Mouse (Mus musculus): Measurements from ENCODE around the gene Suclg2. TPM values are rescaled to one million over a fixed set of nuclear protein-coding genes. Genes with fewer than 3 reads are reported as not detected.

Suclg2 gene
- polyA plus RNA-seq, 1 experiment from 2014 or later = 56.5 TPM

DNA sequence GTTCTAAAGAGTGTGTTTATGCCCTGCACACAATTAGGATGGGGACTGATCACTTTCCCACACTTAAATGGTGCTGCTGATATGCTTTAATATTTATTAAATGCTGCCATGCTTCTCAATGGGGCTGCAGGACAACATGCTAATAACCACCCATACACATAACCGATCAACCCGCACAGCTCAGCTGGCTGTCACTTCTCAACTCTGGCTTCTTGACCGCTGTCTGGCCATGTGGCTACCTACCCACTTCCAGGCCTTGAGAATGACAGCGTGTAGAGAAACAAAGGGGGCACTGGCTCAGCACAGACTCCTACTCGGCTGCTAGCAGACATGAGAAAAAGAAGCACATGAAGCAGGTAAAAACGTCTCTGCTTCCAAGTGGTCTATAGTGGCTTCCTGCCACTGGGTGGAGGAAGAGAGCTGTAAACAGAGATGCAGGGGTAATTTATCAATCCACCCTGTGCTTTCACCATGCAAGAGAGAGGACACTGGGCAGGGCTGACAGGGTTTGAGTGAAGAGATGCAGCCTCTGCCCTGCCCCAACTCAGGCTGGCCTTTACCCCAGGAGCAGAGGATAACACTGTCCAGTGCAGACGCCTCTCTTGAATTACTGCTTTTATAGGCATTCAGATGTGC is 234.3 kb downstream of the Suclg2 start:
- Histone ChIP-seq H3K4me3 (ENCODE audit: low read depth, low read length) (no peak overlapping the region), H3K27ac (replicated peaks; ENCODE audit: low read depth, low read length) (no peak overlapping the region), H3K4me1 (ENCODE audit: control insufficient read depth, insufficient read depth, low read length) (peaks cover 2% of the 10 kb centered on the region; the same call in 1 of the 2 replicates), H3K4me2 (ENCODE audit: low read depth, severe bottlenecking) (no peak overlapping the region), H3K27me3 (ENCODE audit: control insufficient read depth, insufficient read depth, low read length) (no peaks in the 10 kb centered on the region), H3K9ac (ENCODE audit: low read length) (no peak overlapping the region), H3K36me3 (ENCODE audit: control insufficient read depth, insufficient read depth, low read length) (no peaks in the 10 kb centered on the region), H3K9me3 (ENCODE audit: control insufficient read depth, low read length) (no peaks in the 10 kb centered on the region; the same call in 1 of the 2 replicates)
- peak; percentile 63 for DNase-seq (ENCODE audit: low spot score)
- 62% methylated on average over 7 of the region's 7 CpGs for WGBS
- no peak for ATAC-seq (ENCODE audit: insufficient number of reproducible peaks, low FRiP score, low TSS enrichment, low read depth)

DNA sequence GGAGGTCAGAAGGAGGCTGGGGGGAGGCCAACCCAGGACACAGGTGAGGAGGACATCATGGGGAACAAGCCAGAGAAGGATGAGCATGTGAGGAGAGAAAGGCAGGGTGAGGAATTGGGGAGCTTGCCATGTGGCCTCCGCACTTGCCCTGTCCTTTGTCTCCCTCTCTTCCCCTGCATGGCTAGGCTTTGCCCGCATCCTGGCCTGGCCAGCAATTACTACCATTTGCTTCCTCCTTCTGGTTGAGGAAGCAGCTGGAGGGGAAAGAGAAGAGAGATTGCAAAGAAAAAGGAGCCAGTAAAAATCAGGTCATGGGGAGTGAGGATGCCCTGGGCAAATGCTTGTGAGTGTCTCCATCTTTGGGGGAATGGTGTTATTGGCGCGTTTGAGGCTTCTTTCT is 234.9 kb downstream of the Suclg2 start:
- WGBS = 92% methylated on average over 4 of the region's 4 CpGs
- no peaks in the 10 kb centered on the region for H3K36me3 ChIP-seq (ENCODE audit: control insufficient read depth, insufficient read depth, low read length)
- no peak for DNase-seq (ENCODE audit: low spot score)

DNA sequence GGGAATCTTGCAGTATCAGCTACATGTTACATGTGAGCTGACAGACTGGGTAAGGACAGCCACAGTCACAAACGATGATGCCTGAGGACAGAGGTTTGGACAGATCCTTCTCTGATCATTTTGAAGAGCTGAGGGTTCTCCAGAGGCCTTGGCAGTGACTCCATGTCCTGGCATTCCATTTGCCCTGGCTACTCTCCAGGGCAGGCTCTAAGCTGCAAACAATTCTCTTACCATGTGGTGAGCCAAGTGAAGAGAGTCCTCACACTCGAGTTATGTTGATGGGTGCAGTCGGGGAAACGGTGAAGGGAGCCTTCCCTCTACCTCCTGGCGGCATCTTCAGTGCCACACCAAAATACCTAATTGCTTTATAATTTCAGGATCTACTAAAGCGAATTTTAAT is 235.5 kb downstream of the Suclg2 start:
- H3K9me3 ChIP-seq (ENCODE audit: control insufficient read depth, low read length) = no peaks in the 10 kb centered on the region; the same call in 1 of the 2 replicates
- 91% methylated on average over 6 of the region's 6 CpGs for WGBS

More for the DNA sequence above, 234.9 kb downstream of the Suclg2 start:
- no peak overlapping the region for H3K9ac ChIP-seq (ENCODE audit: low read length)
- H3K4me2 ChIP-seq (ENCODE audit: low read depth, severe bottlenecking) = no peak overlapping the region
- no peaks in the 10 kb centered on the region; the same call in 1 of the 2 replicates for H3K9me3 ChIP-seq (ENCODE audit: control insufficient read depth, low read length)
- ATAC-seq (ENCODE audit: insufficient number of reproducible peaks, low FRiP score, low TSS enrichment, low read depth) = no peak
- peaks cover 2% of the 10 kb centered on the region; the same call in 1 of the 2 replicates for H3K4me1 ChIP-seq (ENCODE audit: control insufficient read depth, insufficient read depth, low read length)
- no peaks in the 10 kb centered on the region for H3K27me3 ChIP-seq (ENCODE audit: control insufficient read depth, insufficient read depth, low read length)
- H3K27ac ChIP-seq (replicated peaks; ENCODE audit: low read depth, low read length) = no peak overlapping the region
- no peak overlapping the region for H3K4me3 ChIP-seq (ENCODE audit: low read depth, low read length)

DNA sequence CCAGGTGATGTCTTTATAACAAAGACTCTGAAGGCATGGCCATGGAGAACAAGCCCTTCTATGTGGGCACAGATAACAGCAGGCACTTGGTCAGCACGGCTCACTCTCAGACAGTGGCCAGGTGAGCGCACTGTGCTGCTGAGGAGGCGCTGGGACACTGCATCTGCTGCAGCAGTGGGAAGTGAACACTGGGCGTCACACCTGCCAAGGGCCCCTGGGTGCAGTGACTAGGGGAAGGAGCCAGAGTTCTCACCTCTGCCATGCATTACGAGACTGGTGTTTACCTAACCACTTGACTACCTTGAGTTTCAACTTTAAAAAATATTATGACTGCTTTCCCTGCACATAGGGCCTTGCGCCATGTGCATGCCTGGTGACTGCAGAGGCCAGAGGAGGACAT is 238.8 kb downstream of the Suclg2 start:
- ATAC-seq (ENCODE audit: insufficient number of reproducible peaks, low FRiP score, low TSS enrichment, low read depth) (no peak), DNase-seq (ENCODE audit: low spot score) (no peak)
- no peak overlapping the region for H3K4me2 ChIP-seq (ENCODE audit: low read depth, severe bottlenecking)
- H3K9me3 ChIP-seq (ENCODE audit: control insufficient read depth, low read length) = no peaks in the 10 kb centered on the region; the same call in 1 of the 2 replicates
- WGBS = 96% methylated on average over 6 of the region's 6 CpGs
- H3K4me3 ChIP-seq (ENCODE audit: low read depth, low read length) = no peak overlapping the region
- no peak overlapping the region for H3K9ac ChIP-seq (ENCODE audit: low read length)
- H3K36me3 ChIP-seq (ENCODE audit: control insufficient read depth, insufficient read depth, low read length) = no peaks in the 10 kb centered on the region
- no peaks in the 10 kb centered on the region for H3K27me3 ChIP-seq (ENCODE audit: control insufficient read depth, insufficient read depth, low read length)
- H3K4me1 ChIP-seq (ENCODE audit: control insufficient read depth, insufficient read depth, low read length) = peaks cover 2% of the 10 kb centered on the region; the same call in 1 of the 2 replicates
- H3K27ac ChIP-seq (replicated peaks; ENCODE audit: low read depth, low read length) = no peak overlapping the region

More for the DNA sequence above, 235.5 kb downstream of the Suclg2 start:
- H3K36me3 ChIP-seq (ENCODE audit: control insufficient read depth, insufficient read depth, low read length) = no peaks in the 10 kb centered on the region
- no peak overlapping the region for H3K4me3 ChIP-seq (ENCODE audit: low read depth, low read length)
- H3K27ac ChIP-seq (replicated peaks; ENCODE audit: low read depth, low read length) = no peak overlapping the region
- H3K27me3 ChIP-seq (ENCODE audit: control insufficient read depth, insufficient read depth, low read length) = no peaks in the 10 kb centered on the region
- ATAC-seq (ENCODE audit: insufficient number of reproducible peaks, low FRiP score, low TSS enrichment, low read depth) (no peak), DNase-seq (ENCODE audit: low spot score) (no peak)
- no peak overlapping the region for H3K4me2 ChIP-seq (ENCODE audit: low read depth, severe bottlenecking)
- H3K9ac ChIP-seq (ENCODE audit: low read length) = no peak overlapping the region
- peaks cover 2% of the 10 kb centered on the region; the same call in 1 of the 2 replicates for H3K4me1 ChIP-seq (ENCODE audit: control insufficient read depth, insufficient read depth, low read length)

DNA sequence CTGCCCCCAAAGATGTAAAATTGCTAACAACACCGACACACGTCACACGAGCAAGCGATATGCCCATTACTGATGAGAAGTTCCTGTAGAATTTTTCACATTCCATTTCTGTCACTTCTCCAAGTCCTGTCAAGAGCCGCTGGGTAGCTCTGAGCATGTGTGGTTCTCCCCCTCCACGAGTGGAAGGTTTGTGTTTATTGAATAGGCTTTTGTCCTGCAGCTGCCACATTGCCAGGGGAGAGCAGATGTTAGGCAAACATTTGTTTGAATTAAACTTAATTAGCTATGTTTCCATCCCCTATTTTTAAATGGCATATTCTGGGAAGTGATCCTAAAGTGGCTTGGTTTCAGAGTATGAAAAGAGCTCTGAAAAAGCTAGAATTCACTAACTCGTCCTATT is 249.1 kb downstream of the Suclg2 start:
- DNase-seq (ENCODE audit: low spot score) = no peak
- no peaks in the 10 kb centered on the region for H3K27me3 ChIP-seq (ENCODE audit: control insufficient read depth, insufficient read depth, low read length)
- H3K4me3 ChIP-seq (ENCODE audit: low read depth, low read length) = no peak overlapping the region
- H3K4me1 ChIP-seq (ENCODE audit: control insufficient read depth, insufficient read depth, low read length) = no peaks in the 10 kb centered on the region
- H3K9ac ChIP-seq (ENCODE audit: low read length) = no peak overlapping the region
- WGBS = 79% methylated on average over 7 of the region's 7 CpGs
- H3K36me3 ChIP-seq (ENCODE audit: control insufficient read depth, insufficient read depth, low read length) = no peaks in the 10 kb centered on the region
- H3K27ac ChIP-seq (replicated peaks; ENCODE audit: low read depth, low read length) = no peak overlapping the region
- ATAC-seq (ENCODE audit: insufficient number of reproducible peaks, low FRiP score, low TSS enrichment, low read depth) = no peak
- H3K4me2 ChIP-seq (ENCODE audit: low read depth, severe bottlenecking) = no peak overlapping the region
- H3K9me3 ChIP-seq (ENCODE audit: control insufficient read depth, low read length) = no peaks in the 10 kb centered on the region

DNA sequence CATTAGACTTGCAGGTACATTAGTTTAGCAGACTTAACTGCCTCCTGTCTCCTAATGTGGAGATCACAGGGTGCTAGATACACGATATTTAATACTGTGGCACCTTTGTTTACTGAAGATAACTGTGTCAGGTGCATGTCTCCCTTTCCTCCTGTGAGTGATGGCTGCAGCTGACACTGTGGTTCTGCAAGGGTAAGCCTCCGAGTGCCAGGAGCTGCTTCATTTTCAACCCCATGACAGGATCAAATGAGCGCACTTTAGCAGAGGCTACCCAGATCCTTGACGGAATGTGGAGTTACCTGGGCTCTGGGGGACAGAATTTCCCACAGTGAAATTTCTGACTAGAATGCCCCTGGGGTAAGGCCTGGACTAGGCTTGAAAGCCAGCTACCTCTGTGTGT is 253.3 kb downstream of the Suclg2 start:
- no peaks in the 10 kb centered on the region for H3K4me1 ChIP-seq (ENCODE audit: control insufficient read depth, insufficient read depth, low read length)
- H3K27ac ChIP-seq (replicated peaks; ENCODE audit: low read depth, low read length) = no peak overlapping the region
- no peaks in the 10 kb centered on the region for H3K36me3 ChIP-seq (ENCODE audit: control insufficient read depth, insufficient read depth, low read length)
- ATAC-seq (ENCODE audit: insufficient number of reproducible peaks, low FRiP score, low TSS enrichment, low read depth) = no peak
- H3K9me3 ChIP-seq (ENCODE audit: control insufficient read depth, low read length) = no peaks in the 10 kb centered on the region
- no peaks in the 10 kb centered on the region for H3K27me3 ChIP-seq (ENCODE audit: control insufficient read depth, insufficient read depth, low read length)
- no peak overlapping the region for H3K4me3 ChIP-seq (ENCODE audit: low read depth, low read length)
- H3K4me2 ChIP-seq (ENCODE audit: low read depth, severe bottlenecking) = no peak overlapping the region
- no peak for DNase-seq (ENCODE audit: low spot score)
- no peak overlapping the region for H3K9ac ChIP-seq (ENCODE audit: low read length)
- 89% methylated on average over 4 of the region's 4 CpGs for WGBS

DNA sequence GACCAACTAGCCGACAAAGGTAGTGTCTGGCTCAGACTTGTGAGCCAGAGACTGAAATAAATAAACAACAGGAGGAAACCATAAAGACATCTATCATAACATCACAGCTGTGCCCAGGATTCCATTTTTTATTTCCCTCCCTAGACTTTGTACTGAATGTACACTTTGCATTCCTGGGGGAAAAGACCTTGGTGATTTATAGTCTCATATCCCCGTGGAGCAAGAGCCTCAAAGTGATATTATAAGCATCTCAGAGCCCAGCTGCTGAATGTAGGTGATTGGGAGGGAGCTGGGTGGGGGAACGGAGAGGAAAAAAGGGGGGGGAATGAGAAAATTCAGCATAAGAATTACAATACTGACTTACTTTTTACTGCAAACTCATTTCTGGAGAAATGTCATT is 259.2 kb downstream of the Suclg2 start:
- H3K36me3 ChIP-seq (ENCODE audit: control insufficient read depth, insufficient read depth, low read length) = no peaks in the 10 kb centered on the region
- no peak overlapping the region for H3K4me3 ChIP-seq (ENCODE audit: low read depth, low read length)
- H3K4me1 ChIP-seq (ENCODE audit: control insufficient read depth, insufficient read depth, low read length) = no peaks in the 10 kb centered on the region
- H3K9ac ChIP-seq (ENCODE audit: low read length) = no peak overlapping the region
- H3K4me2 ChIP-seq (ENCODE audit: low read depth, severe bottlenecking) = no peak overlapping the region
- no peak overlapping the region for H3K27ac ChIP-seq (replicated peaks; ENCODE audit: low read depth, low read length)
- H3K9me3 ChIP-seq (ENCODE audit: control insufficient read depth, low read length) = no peaks in the 10 kb centered on the region
- ATAC-seq (ENCODE audit: insufficient number of reproducible peaks, low FRiP score, low TSS enrichment, low read depth) (no peak), DNase-seq (ENCODE audit: low spot score) (no peak)
- no peaks in the 10 kb centered on the region for H3K27me3 ChIP-seq (ENCODE audit: control insufficient read depth, insufficient read depth, low read length)
- 51% methylated on average over 3 of the region's 3 CpGs for WGBS

DNA sequence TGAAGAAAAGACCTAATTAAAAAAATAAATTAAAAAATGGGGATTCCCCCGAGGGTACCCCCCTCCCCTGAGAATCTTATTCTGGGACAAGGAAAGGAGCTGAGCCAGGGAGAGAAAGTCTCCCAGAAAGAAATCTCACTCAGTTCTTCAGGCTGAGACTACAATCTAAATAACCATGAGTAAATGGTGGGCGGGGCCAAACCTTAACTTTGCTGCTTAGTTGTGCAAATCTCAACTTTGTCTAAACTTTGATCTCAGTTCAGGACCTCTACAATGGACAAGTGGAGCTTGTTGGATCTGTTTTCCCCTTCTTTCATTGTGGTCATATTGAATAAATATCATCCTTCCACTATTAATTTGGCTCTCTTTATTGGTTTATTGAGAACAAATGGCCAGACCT is 272.4 kb downstream of the Suclg2 start:
- no peak for ATAC-seq (ENCODE audit: insufficient number of reproducible peaks, low FRiP score, low TSS enrichment, low read depth)
- no peak overlapping the region for H3K9ac ChIP-seq (ENCODE audit: low read length)
- 78% methylated on average over 2 of the region's 2 CpGs for WGBS

DNA sequence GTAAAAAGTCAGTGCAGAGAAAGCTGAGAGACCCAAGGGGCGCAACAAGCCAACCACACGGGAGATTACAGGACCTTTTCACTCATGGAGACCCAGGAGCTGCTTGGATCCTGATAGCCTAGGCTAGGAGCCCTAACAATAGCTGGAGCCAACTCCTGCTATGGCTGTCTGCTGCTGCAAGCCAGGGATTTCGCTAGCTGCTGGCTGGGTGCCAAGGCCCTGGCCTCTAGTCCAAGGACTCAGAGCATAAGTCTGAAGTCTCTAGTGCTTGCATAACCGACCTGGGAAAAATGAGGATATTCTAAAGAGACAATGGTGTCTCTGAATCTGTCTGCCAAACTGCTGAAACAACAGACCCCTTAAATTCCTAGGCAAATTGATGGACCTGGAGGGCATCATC is 273.6 kb downstream of the Suclg2 start:
- Histone ChIP-seq H3K27me3 (ENCODE audit: control insufficient read depth, insufficient read depth, low read length) (no peaks in the 10 kb centered on the region), H3K4me3 (ENCODE audit: low read depth, low read length) (no peak overlapping the region), H3K4me1 (ENCODE audit: control insufficient read depth, insufficient read depth, low read length) (no peaks in the 10 kb centered on the region), H3K27ac (replicated peaks; ENCODE audit: low read depth, low read length) (no peak overlapping the region), H3K4me2 (ENCODE audit: low read depth, severe bottlenecking) (no peak overlapping the region), H3K9me3 (ENCODE audit: control insufficient read depth, low read length) (no peaks in the 10 kb centered on the region), H3K36me3 (ENCODE audit: control insufficient read depth, insufficient read depth, low read length) (no peaks in the 10 kb centered on the region), H3K9ac (ENCODE audit: low read length) (no peak overlapping the region)
- WGBS = 80% methylated on average over 4 of the region's 4 CpGs
- no peak for ATAC-seq (ENCODE audit: insufficient number of reproducible peaks, low FRiP score, low TSS enrichment, low read depth)
- DNase-seq (ENCODE audit: low spot score) = no peak

More for the DNA sequence above, 272.4 kb downstream of the Suclg2 start:
- Histone ChIP-seq H3K36me3 (ENCODE audit: control insufficient read depth, insufficient read depth, low read length) (no peaks in the 10 kb centered on the region), H3K4me1 (ENCODE audit: control insufficient read depth, insufficient read depth, low read length) (no peaks in the 10 kb centered on the region), H3K4me2 (ENCODE audit: low read depth, severe bottlenecking) (no peak overlapping the region), H3K4me3 (ENCODE audit: low read depth, low read length) (no peak overlapping the region), H3K27ac (replicated peaks; ENCODE audit: low read depth, low read length) (no peak overlapping the region), H3K9me3 (ENCODE audit: control insufficient read depth, low read length) (no peaks in the 10 kb centered on the region), H3K27me3 (ENCODE audit: control insufficient read depth, insufficient read depth, low read length) (no peaks in the 10 kb centered on the region)
- DNase-seq (ENCODE audit: low spot score) = no peak
